Mouse (Mus musculus) G1E (cell line): ENCODE results near the gene Col4a2. TPM values are rescaled to one million over a fixed set of nuclear protein-coding genes. Genes with fewer than 3 reads are reported as not detected.

Experiments used
- ATAC-seq: 2 replicates; pipeline ENCODE4 v1.8.0; 2016; ENCODE audit warnings: mild to moderate bottlenecking; ENCODE audit not compliant: insufficient number of reproducible peaks, poor library complexity, low FRiP score, severe bottlenecking; ENCODE audit errors: extremely low read depth
- DNase-seq: peaks from one replicate; pipeline ENCODE4 v3.0.0; 2012; ENCODE audit warnings: low spot score
- H3K27me3 ChIP-seq: 2 replicates; pipeline ENCODE4 v1.6.1; 2012; ENCODE audit warnings: mild to moderate bottlenecking, low read length, inconsistent platforms; ENCODE audit not compliant: insufficient read depth
- H3K36me3 ChIP-seq: replicated peaks from 2 replicates; pipeline ENCODE3; 2012; ENCODE audit warnings: mild to moderate bottlenecking, inconsistent platforms
- H3K4me1 ChIP-seq: 2 replicates; pipeline ENCODE4 v1.6.1; 2012; ENCODE audit warnings: low read depth, low read length, inconsistent platforms, mixed read lengths; ENCODE audit not compliant: insufficient read depth
- H3K4me3 ChIP-seq: 2 replicates; pipeline ENCODE4 v1.5.1; 2012; ENCODE audit warnings: low read depth, mild to moderate bottlenecking, inconsistent platforms, low read length, moderate library complexity, mixed read lengths
- H3K9me3 ChIP-seq: replicated peaks from 2 replicates; pipeline ENCODE4 v1.6.1; 2012; ENCODE audit warnings: inconsistent platforms
- CTCF ChIP-seq: IDR thresholded peaks from 2 replicates; pipeline ENCODE4 v1.5.1; 2012; ENCODE audit warnings: low read depth, low read length, inconsistent platforms, mixed read lengths
- GATA1 ChIP-seq: IDR thresholded peaks from 2 replicates; pipeline ENCODE4 v1.6.1; 2012; ENCODE audit warnings: borderline replicate concordance, low read length, inconsistent platforms, mixed read lengths
- GATA2 ChIP-seq: IDR thresholded peaks from 2 replicates; pipeline ENCODE4 v1.6.1; 2012; ENCODE audit warnings: low read depth, low read length, inconsistent platforms, borderline replicate concordance
- POLR2AphosphoS5 ChIP-seq: IDR thresholded peaks from 2 replicates; pipeline ENCODE4 v1.6.1; 2012; ENCODE audit warnings: low read depth, low read length, inconsistent platforms; ENCODE audit not compliant: insufficient replicate concordance
- TAL1 ChIP-seq: conservative IDR thresholded peaks from 2 replicates; pipeline ENCODE4 v1.6.1; 2012; ENCODE audit warnings: low read depth, low read length, inconsistent platforms, mixed read lengths
- polyA plus RNA-seq: library from polyadenylated mRNA; stranded (reverse); fragments of >175 nt; gene quantifications from 2 replicates; pipeline ENCODE4 v1.2.3, GENCODE M21; 2012
- total RNA-seq, 2 experiments: library from RNA; stranded (forward) in 1 of 2; stranded (reverse) in 1 of 2; fragments of 200-1000 nt in 1 of 2; fragments of >200 nt in 1 of 2; fragmentation: Nextera tagmentation in 1 of 2; gene quantifications; 2 replicates each; pipeline ENCODE4 v1.2.3; 2014 to 2017

Col4a2 gene
- total and polyA plus RNA-seq, 3 experiments = 0.05 TPM; not detected in 2

DNA sequence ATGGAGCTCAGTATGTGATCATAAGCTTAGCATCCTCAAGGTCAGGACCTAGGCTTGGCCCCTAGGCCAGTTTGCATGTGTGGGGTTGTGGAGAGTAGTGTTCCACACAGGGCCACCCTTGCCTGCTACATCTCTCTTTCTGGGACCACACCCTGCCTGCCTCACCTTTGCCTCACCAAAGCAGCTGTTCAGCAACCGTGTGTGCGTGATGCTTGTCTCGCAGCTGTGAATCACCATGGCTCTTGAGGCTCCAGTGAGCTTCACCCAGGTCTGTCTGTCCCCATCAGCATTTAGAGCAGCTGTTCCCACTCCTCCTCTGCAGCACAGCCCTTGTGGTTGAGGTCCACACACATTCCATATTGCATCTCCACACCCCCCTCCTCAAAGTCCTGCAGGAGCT, 43.3 kb downstream of the Col4a2 start:
- H3K9me3 ChIP-seq = no peaks in the 10 kb centered on the region
- DNase-seq (no peak), ATAC-seq (no peak)
- H3K4me1 ChIP-seq = no peaks in the 10 kb centered on the region
- H3K4me3 ChIP-seq = no peak overlapping the region
- TF ChIP-seq CTCF (no peak), GATA1 (no peak), TAL1 (no peak), POLR2AphosphoS5 (no peak), GATA2 (no peak)
- no peaks in the 10 kb centered on the region for H3K36me3 ChIP-seq
- no peaks in the 10 kb centered on the region for H3K27me3 ChIP-seq

DNA sequence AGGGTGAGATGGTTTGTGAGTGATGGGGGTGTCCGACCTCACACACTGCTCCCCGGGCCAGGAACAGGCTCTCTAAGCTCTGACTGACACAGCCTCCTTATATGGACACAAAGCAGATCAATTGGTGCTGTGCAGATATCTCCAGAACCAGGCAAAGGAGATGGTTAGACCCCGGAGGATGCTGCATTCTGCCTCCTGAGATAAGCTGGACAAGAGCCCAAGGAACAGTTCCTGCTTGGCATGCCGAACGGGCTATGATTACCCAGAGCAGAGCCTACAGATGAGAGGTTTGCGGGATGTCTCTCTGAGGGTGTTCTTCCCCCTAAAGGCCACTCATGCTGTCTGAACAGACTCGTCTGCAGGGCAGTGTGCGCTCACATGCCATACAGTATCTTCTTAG, 44.2 kb downstream of the Col4a2 start:
- H3K4me3 ChIP-seq = no peak overlapping the region
- ATAC-seq = no peak
- no peaks in the 10 kb centered on the region for H3K9me3 ChIP-seq
- no peaks in the 10 kb centered on the region for H3K4me1 ChIP-seq
- DNase-seq = no peak
- no peaks in the 10 kb centered on the region for H3K36me3 ChIP-seq
- H3K27me3 ChIP-seq = peaks cover 3% of the 10 kb centered on the region; the same call in 1 of the 2 replicates
- TF ChIP-seq POLR2AphosphoS5 (no peak), CTCF (no peak), GATA2 (no peak), TAL1 (no peak), GATA1 (no peak)

DNA sequence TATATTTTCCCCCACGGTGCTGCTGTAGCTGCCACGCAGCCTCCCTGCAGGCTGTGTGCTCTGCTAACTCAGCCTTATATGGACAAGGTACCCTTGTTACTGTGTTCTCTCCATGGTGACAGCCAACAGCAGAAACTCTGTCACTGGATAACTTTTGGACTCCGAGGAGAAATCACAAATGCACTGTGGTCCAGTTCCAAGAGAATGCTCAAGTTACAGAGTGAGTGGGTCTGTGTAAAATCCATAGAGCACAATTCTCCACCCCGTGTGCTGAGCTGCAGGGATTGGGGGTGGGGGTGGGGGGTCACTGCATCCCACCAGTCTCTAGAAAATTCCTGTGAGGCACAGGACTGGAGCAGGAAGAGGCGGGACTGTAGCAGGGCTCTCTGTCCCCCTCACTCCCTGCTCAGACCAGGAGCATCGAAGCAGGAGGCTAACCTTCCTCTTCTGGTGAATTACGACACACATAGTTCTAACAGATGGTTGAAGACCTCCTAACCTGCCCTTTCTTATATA, 45.4 kb downstream of the Col4a2 start:
- Histone ChIP-seq H3K4me3 (no peak overlapping the region), H3K9me3 (no peaks in the 10 kb centered on the region), H3K36me3 (no peaks in the 10 kb centered on the region), H3K4me1 (no peaks in the 10 kb centered on the region), H3K27me3 (peaks cover 3% of the 10 kb centered on the region; the same call in 1 of the 2 replicates)
- ATAC-seq (no peak), DNase-seq (no peak)
- TF ChIP-seq CTCF (no peak), POLR2AphosphoS5 (no peak), GATA1 (no peak), TAL1 (no peak), GATA2 (no peak)

GRCm38 (mm10) chr8:11359846-11360245, 47.2 kb downstream of the Col4a2 start:
- no peak for DNase-seq

GRCm38 (mm10) chr8:11361546-11362277, 49.1 kb downstream of the Col4a2 start:
- no peak overlapping the region for H3K4me3 ChIP-seq
- H3K4me1 ChIP-seq = no peaks in the 10 kb centered on the region
- DNase-seq (no peak), ATAC-seq (no peak)
- no peak for TF ChIP-seq GATA2
- TF ChIP-seq POLR2AphosphoS5 = no peak
- TF ChIP-seq CTCF = no peak
- TF ChIP-seq TAL1 = no peak
- TF ChIP-seq GATA1 = no peak
- H3K36me3 ChIP-seq = no peaks in the 10 kb centered on the region
- no peaks in the 10 kb centered on the region for H3K9me3 ChIP-seq
- peaks cover 3% of the 10 kb centered on the region; the same call in 1 of the 2 replicates for H3K27me3 ChIP-seq

More at GRCm38 (mm10) chr8:11359846-11360245, 47.2 kb downstream of the Col4a2 start:
- TF ChIP-seq POLR2AphosphoS5 = no peak
- no peak for TF ChIP-seq GATA1
- no peak for TF ChIP-seq CTCF
- no peak for TF ChIP-seq TAL1
- TF ChIP-seq GATA2 = no peak
- Histone ChIP-seq H3K27me3 (peaks cover 3% of the 10 kb centered on the region; the same call in 1 of the 2 replicates), H3K4me1 (no peaks in the 10 kb centered on the region), H3K36me3 (no peaks in the 10 kb centered on the region), H3K4me3 (no peak overlapping the region), H3K9me3 (no peaks in the 10 kb centered on the region)
- no peak for ATAC-seq
